Mouse (Mus musculus): ENCODE results near the gene Ppp1r14b. TPM values are rescaled to one million over a fixed set of nuclear protein-coding genes. Genes with fewer than 3 reads are reported as not detected.

Ppp1r14b gene
- polyA plus RNA-seq, 1 experiment from 2014 or later: 136 TPM

DNA sequence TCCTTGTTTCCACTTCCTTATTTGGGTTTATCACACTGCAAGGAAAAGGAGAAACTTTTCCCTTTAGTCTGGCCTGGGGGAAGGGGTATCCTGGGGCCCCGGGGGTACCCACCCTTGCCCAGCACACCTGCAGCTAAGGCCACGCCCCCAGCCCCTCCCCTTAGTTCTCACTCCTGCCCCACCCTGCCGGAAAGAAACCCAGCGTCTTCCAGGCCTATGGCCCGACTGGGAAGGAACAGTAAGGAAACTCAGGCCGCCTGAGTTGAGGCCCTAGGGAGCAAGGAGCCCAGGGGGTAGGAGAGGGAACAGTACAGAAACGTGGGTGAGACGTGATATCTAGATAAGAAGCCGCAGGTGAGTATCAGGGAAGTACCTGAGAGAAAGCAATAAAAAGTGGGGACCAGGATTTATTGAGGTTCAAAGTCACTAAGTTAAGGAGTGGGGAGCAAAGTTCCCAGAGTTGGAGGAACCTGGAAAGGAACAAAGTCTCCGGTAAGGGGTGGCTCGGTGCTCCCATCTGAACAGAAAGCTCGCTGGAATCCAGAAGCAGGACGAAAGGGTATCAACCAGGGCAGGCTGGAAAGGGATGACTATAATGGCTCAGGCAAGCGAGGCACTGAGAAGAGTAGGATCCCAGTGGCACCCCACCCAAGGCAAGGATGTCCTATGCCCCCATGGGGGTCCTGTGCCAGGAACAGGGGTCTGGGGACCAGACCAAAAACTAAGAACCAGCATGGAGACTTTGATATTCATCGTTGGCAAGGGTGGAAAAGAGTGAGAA is 6.1 kb upstream of the Ppp1r14b start:
- Histone ChIP-seq H3K27ac (no peak overlapping the region), H3K9me3 (replicated peaks) (no peaks in the 10 kb centered on the region), H3K4me2 (peak overlapping the region; percentile 79), H3K9ac (peak overlapping the region; percentile 75), H3K4me3 (peak overlapping the region; percentile 62), H3K27me3 (no peaks in the 10 kb centered on the region), H3K4me1 (replicated peaks) (peaks cover 33% of the 10 kb centered on the region), H3K36me3 (peaks cover 10% of the 10 kb centered on the region; the same call in 1 of the 2 replicates)
- WGBS: 16% methylated on average over 15 of the region's 15 CpGs
- no peak for ATAC-seq (replicated peaks; ENCODE audit: insufficient number of reproducible peaks, insufficient read depth, low FRiP score, low read depth)

DNA sequence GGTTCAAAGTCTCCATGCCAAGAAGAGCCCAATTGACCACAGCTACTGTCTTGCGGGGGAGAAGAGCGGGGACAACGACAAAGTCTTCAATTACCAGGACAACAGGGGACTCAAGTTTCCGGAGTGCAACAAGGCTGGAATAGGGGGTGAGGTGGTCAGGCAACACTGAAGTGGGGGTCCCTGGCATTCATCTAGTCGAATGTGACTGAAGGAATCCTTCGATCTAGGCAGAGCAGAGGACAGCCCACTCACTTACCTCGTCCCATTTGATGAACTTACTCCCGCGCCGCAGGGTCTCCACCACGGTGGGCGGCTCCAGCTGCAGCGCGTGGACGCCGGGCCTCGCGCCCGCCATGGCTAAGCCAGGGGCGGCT is 5.5 kb upstream of the Ppp1r14b start:
- Histone ChIP-seq H3K9me3 (replicated peaks) (no peaks in the 10 kb centered on the region), H3K27ac (peak overlapping the region; percentile 52; the same call in 1 of the 2 replicates), H3K4me3 (peak overlapping the region; percentile 62), H3K4me1 (replicated peaks) (peaks cover 38% of the 10 kb centered on the region), H3K36me3 (peaks cover 8% of the 10 kb centered on the region; the same call in 1 of the 2 replicates), H3K27me3 (no peaks in the 10 kb centered on the region), H3K9ac (peak overlapping the region; percentile 75), H3K4me2 (peak overlapping the region; percentile 79)
- WGBS: under 1% methylated on average over 20 of the region's 20 CpGs
- no peak for ATAC-seq (replicated peaks; ENCODE audit: insufficient number of reproducible peaks, insufficient read depth, low FRiP score, low read depth)

DNA sequence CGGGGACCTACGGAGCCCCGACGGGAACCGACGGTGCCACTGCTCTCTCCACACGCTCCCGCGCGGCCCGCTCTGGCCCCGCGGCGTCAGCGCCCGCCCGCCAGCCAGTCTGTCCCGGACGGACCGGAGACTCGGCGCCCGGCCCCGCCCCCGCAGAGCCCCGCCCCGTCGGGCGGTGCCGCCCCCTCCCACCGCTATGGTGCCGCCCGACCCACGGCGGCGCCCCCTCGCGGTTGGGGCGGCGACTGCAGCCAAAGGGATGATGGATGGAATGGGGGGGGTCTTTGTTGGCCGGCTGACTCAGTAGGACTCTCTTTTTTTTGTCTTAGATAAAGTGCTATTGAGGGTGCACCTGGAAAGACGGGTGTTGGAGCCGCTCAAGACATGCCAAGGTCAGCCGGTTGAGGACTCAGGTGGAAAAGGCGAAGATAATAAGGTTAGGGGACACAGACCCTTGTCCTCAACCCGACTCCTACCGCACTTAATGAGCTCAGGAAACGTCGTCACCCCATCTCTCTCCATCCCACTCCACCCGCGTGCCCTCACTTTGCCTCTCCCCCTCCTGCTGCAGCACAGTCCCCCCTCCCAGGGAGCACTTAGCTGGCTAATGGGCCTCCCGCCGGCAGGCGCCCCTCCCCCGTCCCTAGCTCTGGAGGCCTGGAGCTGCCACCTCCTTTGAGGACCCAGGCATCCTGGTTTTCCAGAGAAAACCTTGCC is 4.9 kb upstream of the Ppp1r14b start:
- peaks cover 38% of the 10 kb centered on the region for H3K4me1 ChIP-seq (replicated peaks)
- peak overlapping the region; percentile 62 for H3K4me3 ChIP-seq
- no peaks in the 10 kb centered on the region for H3K27me3 ChIP-seq
- peak; percentile 76 for ATAC-seq (replicated peaks; ENCODE audit: insufficient number of reproducible peaks, insufficient read depth, low FRiP score, low read depth)
- peaks cover 3% of the 10 kb centered on the region; the same call in 1 of the 2 replicates for H3K36me3 ChIP-seq
- H3K4me2 ChIP-seq: peak overlapping the region; percentile 79
- WGBS: 2% methylated on average over 54 of the region's 55 CpGs
- peak overlapping the region; percentile 52; the same call in 1 of the 2 replicates for H3K27ac ChIP-seq
- H3K9ac ChIP-seq: peak overlapping the region; percentile 75
- no peaks in the 10 kb centered on the region for H3K9me3 ChIP-seq (replicated peaks)

DNA sequence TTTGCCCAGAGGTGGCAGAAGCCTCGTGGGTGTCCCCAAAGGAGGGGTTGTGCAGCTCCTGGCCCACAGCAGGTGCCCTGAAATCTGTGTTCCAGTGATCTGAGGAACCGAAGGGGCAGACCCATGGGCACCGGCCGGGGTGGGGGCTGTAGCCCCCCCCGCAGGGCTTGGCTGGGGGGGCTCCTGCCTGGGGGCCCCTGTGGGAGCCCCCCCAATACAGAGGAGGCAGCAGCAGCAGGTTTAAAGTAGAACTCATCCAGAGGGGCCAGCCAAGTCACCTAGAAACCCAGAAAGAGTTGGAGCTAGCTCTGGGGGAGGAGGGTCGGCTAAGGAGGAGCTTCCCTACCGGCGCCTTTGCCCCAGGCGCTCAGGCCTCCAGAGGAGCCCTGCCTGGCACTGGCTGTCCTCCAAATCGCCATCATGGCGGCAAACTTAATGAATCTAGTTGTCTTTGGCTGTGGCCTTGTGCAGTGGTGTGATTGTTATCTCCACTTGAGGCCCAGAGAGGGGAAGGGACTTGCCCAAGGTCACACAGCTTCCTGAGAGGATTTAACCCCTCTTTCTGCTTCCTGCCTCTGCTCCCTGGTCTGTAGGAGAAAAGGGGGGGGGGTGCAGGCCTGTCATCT is 4.2 kb upstream of the Ppp1r14b start:
- no peak for ATAC-seq (replicated peaks; ENCODE audit: insufficient number of reproducible peaks, insufficient read depth, low FRiP score, low read depth)
- Histone ChIP-seq H3K4me2 (peak overlapping the region; percentile 79), H3K9ac (peak overlapping the region; percentile 75), H3K36me3 (no peaks in the 10 kb centered on the region; the same call in 1 of the 2 replicates), H3K4me3 (peak overlapping the region; percentile 62), H3K27ac (peak overlapping the region; percentile 28), H3K4me1 (replicated peaks) (peaks cover 38% of the 10 kb centered on the region), H3K27me3 (no peaks in the 10 kb centered on the region), H3K9me3 (replicated peaks) (no peaks in the 10 kb centered on the region)
- WGBS: 23% methylated on average over 11 of the region's 11 CpGs

DNA sequence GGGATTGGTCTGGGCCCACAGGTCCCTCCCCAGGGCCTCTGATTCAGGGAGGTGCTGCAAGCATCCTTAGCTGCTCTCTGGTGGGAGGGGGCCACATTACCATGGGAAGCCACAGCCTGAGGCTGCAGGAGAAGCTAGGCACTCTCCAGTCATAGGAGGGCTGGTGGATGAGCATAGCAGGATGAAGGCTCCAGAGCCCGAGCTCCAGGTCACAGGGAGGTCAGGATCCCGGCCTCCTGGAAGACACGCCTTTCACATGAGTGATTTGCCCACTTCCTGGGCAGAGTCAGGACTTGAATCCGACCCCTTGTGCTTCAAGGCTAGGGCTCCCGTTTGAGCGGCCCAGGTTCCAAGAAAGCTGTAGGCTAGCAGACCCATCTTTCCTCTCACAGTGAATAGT is 3.1 kb upstream of the Ppp1r14b start:
- Histone ChIP-seq H3K27ac (peak overlapping the region; percentile 28; the same call in 1 of the 2 replicates), H3K9ac (no peak overlapping the region)

GRCm38 (mm10) chr19:6972247-6972917 is 2.4 kb upstream of the Ppp1r14b start:
- Histone ChIP-seq H3K36me3 (peaks cover 8% of the 10 kb centered on the region), H3K27me3 (no peaks in the 10 kb centered on the region), H3K27ac (no peak overlapping the region), H3K4me1 (replicated peaks) (peaks cover 55% of the 10 kb centered on the region), H3K4me2 (no peak overlapping the region), H3K9me3 (replicated peaks) (no peaks in the 10 kb centered on the region), H3K4me3 (no peak overlapping the region), H3K9ac (no peak overlapping the region)
- no peak for ATAC-seq (replicated peaks; ENCODE audit: insufficient number of reproducible peaks, insufficient read depth, low FRiP score, low read depth)
- WGBS: 75% methylated on average over 13 of the region's 13 CpGs

More for the DNA sequence above, 3.1 kb upstream of the Ppp1r14b start:
- 37% methylated on average over 6 of the region's 6 CpGs for WGBS
- Histone ChIP-seq H3K36me3 (peaks cover 3% of the 10 kb centered on the region; the same call in 1 of the 2 replicates), H3K27me3 (no peaks in the 10 kb centered on the region), H3K4me2 (no peak overlapping the region), H3K9me3 (replicated peaks) (no peaks in the 10 kb centered on the region), H3K4me3 (no peak overlapping the region), H3K4me1 (replicated peaks) (peaks cover 49% of the 10 kb centered on the region)
- ATAC-seq (replicated peaks; ENCODE audit: insufficient number of reproducible peaks, insufficient read depth, low FRiP score, low read depth): no peak

GRCm38 (mm10) chr19:6973581-6974190 is 1.1 kb upstream of the Ppp1r14b start:
- no peak for ATAC-seq (replicated peaks; ENCODE audit: insufficient number of reproducible peaks, insufficient read depth, low FRiP score, low read depth)
- Histone ChIP-seq H3K4me3 (peak overlapping the region; percentile 77), H3K36me3 (peaks cover 20% of the 10 kb centered on the region), H3K9me3 (replicated peaks) (no peaks in the 10 kb centered on the region), H3K4me1 (replicated peaks) (peaks cover 61% of the 10 kb centered on the region), H3K27ac (peak overlapping the region; percentile 93), H3K9ac (peak overlapping the region; percentile 82), H3K27me3 (no peaks in the 10 kb centered on the region), H3K4me2 (peak overlapping the region; percentile 90)
- WGBS: 33% methylated on average over 12 of the region's 12 CpGs

- peak within 1 kb of the TSS; percentile 90 for H3K4me2 ChIP-seq
- H3K9ac ChIP-seq: peak within 1 kb of the TSS; percentile 82
- H3K27ac ChIP-seq: peak within 1 kb of the TSS; percentile 93
- no peaks in the 10 kb centered on the region for H3K27me3 ChIP-seq
- H3K9me3 ChIP-seq (replicated peaks): no peaks in the 10 kb centered on the region
- H3K36me3 ChIP-seq: peaks cover 21% of the 10 kb centered on the region
- peaks cover 54% of the 10 kb centered on the region for H3K4me1 ChIP-seq (replicated peaks)
- peak within 1 kb of the TSS; percentile 77 for H3K4me3 ChIP-seq
- WGBS: under 1% methylated on average over 16 of the region's 16 CpGs
- ATAC-seq (replicated peaks; ENCODE audit: insufficient number of reproducible peaks, insufficient read depth, low FRiP score, low read depth): no peak
Observed at GRCm38 (mm10) chr19:6975537-6976521, 1.1 kb downstream of the Ppp1r14b start, which contains the start of gene Plcb3. Plcb3 (minus strand) TSS chr19:6976470.

- peaks cover 50% of the 10 kb centered on the region for H3K4me1 ChIP-seq (replicated peaks)
- H3K9ac ChIP-seq: peak overlapping the region; percentile 79; the same call in 1 of the 2 replicates
- H3K27me3 ChIP-seq: no peaks in the 10 kb centered on the region
- H3K36me3 ChIP-seq: peaks cover 31% of the 10 kb centered on the region
- peak overlapping the region; percentile 79; the same call in 1 of the 2 replicates for H3K4me3 ChIP-seq
- peak overlapping the region; percentile 89; the same call in 1 of the 2 replicates for H3K4me2 ChIP-seq
- whole genome bisulfite sequencing: 71% methylated on average over 13 of the region's 13 CpGs
- peak overlapping the region; percentile 97 for H3K27ac ChIP-seq
- H3K9me3 ChIP-seq (replicated peaks): no peaks in the 10 kb centered on the region
- no peak for ATAC-seq (replicated peaks; ENCODE audit: insufficient number of reproducible peaks, insufficient read depth, low FRiP score, low read depth)
Observed at GRCm38 (mm10) chr19:6977759-6978638, 3.2 kb downstream of the Ppp1r14b start.

All from heart, embryonic 15.5 days (tissue).